Mouse (Mus musculus) forebrain, embryonic 14.5 days (tissue): ENCODE data around the gene Gpr132. TPM values are rescaled to one million over a fixed set of nuclear protein-coding genes. Genes with fewer than 3 reads are reported as not detected.

Experiments used
- ATAC-seq: fragments of 200-750 bp; cut with Nextera tagmentation; 2 replicates; pipeline ENCODE4 v1.8.0; 2017; ENCODE audit warnings: mild to moderate bottlenecking, moderate library complexity
- DNase-seq: peaks from one replicate; pipeline ENCODE4 v3.0.0-alpha.2; 2015; ENCODE audit warnings: low spot score
- H3K27ac ChIP-seq: fragments of 300-500 bp; sonication (generic); 2 replicates; pipeline ENCODE4 v1.5.1; 2014; ENCODE audit warnings: low read depth, mild to moderate bottlenecking, control low read depth, low read length, moderate library complexity
- H3K27me3 ChIP-seq: fragments of 300-500 bp; sonication (generic); replicated peaks from 2 replicates; pipeline ENCODE4 v1.6.1; 2014; ENCODE audit warnings: low read length, control low read depth, mixed read lengths; ENCODE audit not compliant: control insufficient read depth, insufficient read depth
- H3K36me3 ChIP-seq: fragments of 300-500 bp; sonication (generic); 2 replicates; pipeline ENCODE4 v1.6.1; 2014; ENCODE audit warnings: low read length, control low read depth; ENCODE audit not compliant: control insufficient read depth, insufficient read depth
- H3K4me1 ChIP-seq: fragments of 300-500 bp; sonication (generic); 2 replicates; pipeline ENCODE4 v1.6.1; 2014; ENCODE audit warnings: antibody characterized with exemption, low read length, control low read depth; ENCODE audit not compliant: control insufficient read depth, insufficient read depth
- H3K4me2 ChIP-seq: fragments of 300-500 bp; sonication (generic); 2 replicates; pipeline ENCODE4 v1.6.1; 2014; ENCODE audit warnings: mild to moderate bottlenecking, control low read depth, low read length
- H3K4me3 ChIP-seq: fragments of 300-500 bp; sonication (generic); 2 replicates; pipeline ENCODE4 v1.5.1; 2014; ENCODE audit warnings: low read depth, low read length, control low read depth
- H3K9ac ChIP-seq: fragments of 300-500 bp; sonication (generic); 2 replicates; pipeline ENCODE4 v1.6.1; 2014; ENCODE audit warnings: mild to moderate bottlenecking, low read length, control low read depth, moderate library complexity
- H3K9me3 ChIP-seq: fragments of 300-500 bp; sonication (generic); replicated peaks from 2 replicates; pipeline ENCODE4 v1.6.1; 2016; ENCODE audit warnings: low read length, control low read depth, mixed read lengths; ENCODE audit not compliant: control insufficient read depth
- WGBS: fragments of 180-500 bp; shearing (Covaris S2); extraction: QIAGEN DNeasy Blood & Tissue Kit; methylation state at CpG from one replicate; pipeline ENCODE4 v1.1.7; 2014; 5-methylcytosine and 5-hydroxymethylcytosine counted together
- polyA plus RNA-seq: library from polyadenylated mRNA; unstranded; fragments of >200 nt; fragmentation: Nextera tagmentation; extraction: Ambion mirVana; gene quantifications from 2 replicates; pipeline ENCODE4 v1.2.1, GENCODE M21; 2014

Gpr132 gene
- polyA plus RNA-seq, 1 experiment from 2014 or later = not detected

DNA sequence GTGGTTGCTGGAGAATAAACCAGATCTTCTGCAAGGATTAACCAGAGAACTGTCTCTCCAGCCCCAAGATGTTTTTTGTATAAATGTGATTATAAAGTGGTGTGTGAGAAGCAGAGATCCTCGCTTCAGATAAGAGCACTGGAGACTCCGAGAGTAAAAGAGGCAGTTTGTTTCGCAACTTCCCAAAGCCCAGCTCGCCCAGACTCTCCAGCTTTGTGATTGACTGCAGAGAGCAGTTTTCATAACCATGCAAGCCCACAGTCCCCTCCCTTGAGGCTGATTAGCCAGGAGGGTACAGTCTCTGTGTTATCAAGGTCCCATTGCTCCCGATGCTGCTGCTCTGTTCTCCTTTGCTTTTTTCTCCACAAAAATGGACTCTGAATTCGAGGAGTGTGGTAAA is 34.5 kb downstream of the Gpr132 start:
- Histone ChIP-seq H3K4me1 (peaks cover 11% of the 10 kb centered on the region), H3K9ac (no peak overlapping the region), H3K36me3 (peaks cover 13% of the 10 kb centered on the region), H3K27ac (no peak overlapping the region), H3K9me3 (no peaks in the 10 kb centered on the region), H3K4me3 (no peak overlapping the region), H3K27me3 (no peaks in the 10 kb centered on the region), H3K4me2 (no peak overlapping the region)
- DNase-seq (no peak), ATAC-seq (no peak)
- 86% methylated on average over 6 of the region's 6 CpGs for WGBS

DNA sequence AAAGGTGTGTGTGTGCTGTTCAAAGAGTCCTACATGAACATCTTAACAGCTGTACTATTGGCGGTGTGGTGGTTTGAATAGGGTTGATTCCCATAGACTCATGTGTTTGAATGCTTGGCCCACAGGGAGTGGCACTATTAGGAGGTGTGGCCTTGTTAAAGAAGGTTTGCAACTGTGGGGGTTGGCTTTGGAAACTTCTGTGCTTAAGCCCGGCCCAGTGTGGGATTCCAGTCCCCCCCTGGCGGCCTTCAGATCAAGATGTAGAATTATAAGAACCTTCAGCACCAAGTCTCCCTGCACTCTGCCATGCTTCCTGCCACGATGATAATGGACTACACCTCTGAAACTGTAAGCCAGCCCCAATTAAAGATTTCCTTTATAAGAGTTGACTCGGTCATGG is 35.6 kb downstream of the Gpr132 start:
- no peak overlapping the region for H3K27ac ChIP-seq
- no peak overlapping the region for H3K4me2 ChIP-seq
- ATAC-seq = no peak
- peaks cover 18% of the 10 kb centered on the region for H3K36me3 ChIP-seq
- no peak overlapping the region for H3K4me3 ChIP-seq
- H3K9ac ChIP-seq = no peak overlapping the region
- DNase-seq = no peak
- 96% methylated on average over 5 of the region's 5 CpGs for WGBS
- no peaks in the 10 kb centered on the region for H3K27me3 ChIP-seq
- peaks cover 20% of the 10 kb centered on the region for H3K4me1 ChIP-seq
- H3K9me3 ChIP-seq = no peaks in the 10 kb centered on the region

- no peak for ATAC-seq
Observed at GRCm38 (mm10) chr12:112830570-112830969, 37.5 kb downstream of the Gpr132 start.

DNA sequence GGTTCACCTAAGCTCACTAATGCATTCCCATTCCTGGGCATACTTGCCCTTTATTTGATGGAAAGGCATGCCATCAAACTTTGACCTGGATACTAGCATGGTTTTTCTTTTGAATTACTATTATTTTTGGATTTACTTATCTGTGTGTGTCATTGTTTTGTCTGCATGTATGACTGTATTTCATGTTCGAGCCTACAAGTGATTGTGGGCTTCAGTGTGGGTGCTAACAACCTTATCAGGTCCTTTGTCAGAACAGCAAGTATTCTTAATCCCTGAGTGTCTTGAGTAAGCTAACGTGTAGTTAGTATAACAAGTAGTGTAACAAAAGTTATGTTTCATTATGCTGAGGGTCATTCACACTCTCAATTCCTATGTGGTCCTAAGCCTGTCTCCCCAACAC is 37.9 kb downstream of the Gpr132 start:
- peak overlapping the region; percentile 63 for H3K27ac ChIP-seq
- no peak for ATAC-seq
- WGBS = 29% methylated on average over 2 of the region's 2 CpGs

More at GRCm38 (mm10) chr12:112830570-112830969, 37.5 kb downstream of the Gpr132 start:
- peak overlapping the region; percentile 69 for H3K4me2 ChIP-seq
- no peaks in the 10 kb centered on the region for H3K27me3 ChIP-seq
- no peak overlapping the region for H3K27ac ChIP-seq
- peaks cover 36% of the 10 kb centered on the region for H3K36me3 ChIP-seq
- peak overlapping the region; percentile 95 for H3K4me3 ChIP-seq
- H3K9me3 ChIP-seq = no peaks in the 10 kb centered on the region
- WGBS = 85% methylated on average over 3 of the region's 3 CpGs
- no peak for DNase-seq
- H3K9ac ChIP-seq = peak overlapping the region; percentile 81
- H3K4me1 ChIP-seq = peaks cover 33% of the 10 kb centered on the region

GRCm38 (mm10) chr12:112829244-112829864 is 38.7 kb downstream of the Gpr132 start, which contains the start of gene Cdca4:
Gene Cdca4 (minus strand): TSS chr12:112829423.
- Histone ChIP-seq H3K36me3 (peaks cover 45% of the 10 kb centered on the region), H3K27me3 (no peaks in the 10 kb centered on the region), H3K4me2 (peak within 1 kb of the TSS; percentile 69), H3K9ac (peak within 1 kb of the TSS; percentile 99), H3K4me3 (peak within 1 kb of the TSS; percentile 95), H3K4me1 (peaks cover 33% of the 10 kb centered on the region), H3K27ac (peak within 1 kb of the TSS; percentile 93), H3K9me3 (no peaks in the 10 kb centered on the region)
- DNase-seq = peak; percentile 98
- WGBS = under 1% methylated on average over 60 of the region's 72 CpGs
- ATAC-seq = peak; percentile 98

More for the DNA sequence above, 37.9 kb downstream of the Gpr132 start:
- Histone ChIP-seq H3K9ac (peak overlapping the region; percentile 81), H3K27me3 (no peaks in the 10 kb centered on the region), H3K4me3 (peak overlapping the region; percentile 95), H3K9me3 (no peaks in the 10 kb centered on the region), H3K36me3 (peaks cover 38% of the 10 kb centered on the region), H3K4me1 (peaks cover 33% of the 10 kb centered on the region), H3K4me2 (peak overlapping the region; percentile 69)
- no peak for DNase-seq

DNA sequence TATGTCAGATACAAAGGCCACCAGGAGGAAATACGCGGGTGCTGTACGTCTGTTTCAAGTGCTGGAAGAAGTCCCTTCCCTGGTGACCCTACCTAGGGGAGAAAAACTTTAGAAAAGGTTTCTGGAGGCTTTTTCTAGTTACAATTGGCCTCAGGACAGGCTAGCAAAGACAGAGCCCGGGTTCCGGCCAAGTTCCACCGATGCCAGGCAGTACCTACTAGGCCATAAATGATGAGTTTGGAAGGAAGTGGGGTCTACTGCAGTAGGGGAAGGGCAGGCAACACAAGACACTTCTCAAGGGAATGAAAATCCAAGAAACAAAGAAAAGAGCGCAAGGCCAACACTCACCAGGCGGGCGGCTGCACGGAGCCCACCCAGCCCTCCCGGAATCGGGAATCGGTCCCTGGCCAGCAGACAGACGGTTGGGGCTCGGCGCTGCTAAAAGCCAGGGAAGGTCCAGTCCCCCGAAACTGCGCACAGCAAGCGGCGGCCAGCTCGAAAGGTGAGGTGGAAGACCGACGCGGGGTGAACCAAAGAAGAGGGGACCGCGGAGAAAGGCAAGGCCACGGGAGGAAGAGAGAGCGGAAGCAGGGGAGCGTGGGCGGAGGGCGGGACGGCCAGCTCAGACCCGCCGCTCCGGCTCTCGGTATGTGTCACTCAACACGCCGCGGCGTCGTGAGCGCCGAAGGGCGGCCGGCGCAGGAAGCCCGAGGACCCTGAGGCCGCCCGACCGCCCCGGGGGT is 39.4 kb downstream of the Gpr132 start:
- Histone ChIP-seq H3K9ac (peak overlapping the region; percentile 99), H3K9me3 (no peaks in the 10 kb centered on the region), H3K4me2 (peak overlapping the region; percentile 64), H3K4me3 (peak overlapping the region; percentile 95), H3K4me1 (peaks cover 36% of the 10 kb centered on the region), H3K27ac (peak overlapping the region; percentile 93), H3K36me3 (peaks cover 52% of the 10 kb centered on the region), H3K27me3 (no peaks in the 10 kb centered on the region)
- DNase-seq = no peak
- peak; percentile 83 for ATAC-seq
- under 1% methylated on average over 43 of the region's 51 CpGs for WGBS

- 87% methylated on average over 5 of the region's 5 CpGs for WGBS
- Histone ChIP-seq H3K4me2 (peak overlapping the region; percentile 64; the same call in 1 of the 2 replicates), H3K4me3 (no peak overlapping the region), H3K4me1 (peaks cover 34% of the 10 kb centered on the region), H3K27me3 (no peaks in the 10 kb centered on the region), H3K9me3 (no peaks in the 10 kb centered on the region), H3K27ac (peak overlapping the region; percentile 21; the same call in 1 of the 2 replicates), H3K36me3 (peaks cover 53% of the 10 kb centered on the region), H3K9ac (peak overlapping the region; percentile 10; the same call in 1 of the 2 replicates)
- no peak for DNase-seq
- ATAC-seq = no peak
Observed at GRCm38 (mm10) chr12:112825901-112826300, 42.1 kb downstream of the Gpr132 start.

DNA sequence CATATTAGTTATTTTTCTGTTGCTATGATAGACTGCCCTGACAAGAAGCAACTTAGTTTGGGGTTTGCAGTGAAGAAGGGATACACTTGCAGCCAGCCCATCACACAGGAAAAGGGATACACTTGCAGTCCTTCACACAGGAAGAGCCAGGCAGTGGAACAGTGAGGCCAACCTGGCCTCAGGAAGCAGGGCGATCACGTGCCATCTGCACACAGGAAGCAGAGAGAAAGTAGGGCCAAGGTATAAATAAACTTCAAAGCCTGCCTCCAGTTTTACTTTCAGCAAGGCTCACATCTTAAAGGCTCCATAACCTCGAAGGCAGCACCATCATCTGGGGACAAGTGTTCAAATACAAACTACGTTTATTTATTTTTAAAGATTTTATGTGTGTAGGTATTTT is 44.8 kb downstream of the Gpr132 start:
- no peak overlapping the region for H3K27ac ChIP-seq
- H3K9me3 ChIP-seq = no peaks in the 10 kb centered on the region
- 88% methylated on average over 4 of the region's 4 CpGs for WGBS
- H3K36me3 ChIP-seq = peaks cover 80% of the 10 kb centered on the region
- peaks cover 25% of the 10 kb centered on the region for H3K4me1 ChIP-seq
- H3K4me3 ChIP-seq = no peak overlapping the region
- H3K27me3 ChIP-seq = no peaks in the 10 kb centered on the region
- no peak for ATAC-seq
- no peak overlapping the region for H3K4me2 ChIP-seq
- DNase-seq = no peak
- no peak overlapping the region for H3K9ac ChIP-seq

DNA sequence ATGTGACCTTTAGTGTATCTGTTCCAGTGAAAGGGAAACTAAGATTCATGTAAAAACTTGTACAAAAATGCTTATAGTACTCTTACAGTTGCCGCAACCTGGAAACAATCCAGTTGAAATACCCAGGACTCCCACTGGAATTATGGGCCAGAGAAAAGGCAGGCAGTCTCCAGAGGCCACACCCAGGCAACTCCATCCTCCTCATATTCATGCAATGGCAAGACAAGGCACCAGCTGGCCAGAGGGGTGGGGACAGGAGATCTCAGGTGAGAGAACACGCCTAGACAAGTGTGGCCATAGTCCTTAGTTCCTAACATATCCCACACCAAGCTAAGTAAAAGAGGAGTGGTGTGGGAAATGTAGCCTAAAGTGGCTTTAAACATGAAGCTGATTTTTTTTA is 45.4 kb downstream of the Gpr132 start:
- Histone ChIP-seq H3K4me1 (peaks cover 20% of the 10 kb centered on the region), H3K9ac (no peak overlapping the region), H3K9me3 (no peaks in the 10 kb centered on the region), H3K27me3 (no peaks in the 10 kb centered on the region), H3K27ac (no peak overlapping the region), H3K36me3 (peaks cover 82% of the 10 kb centered on the region), H3K4me2 (no peak overlapping the region), H3K4me3 (no peak overlapping the region)
- DNase-seq (no peak), ATAC-seq (no peak)
- 90% methylated on average over 2 of the region's 2 CpGs for WGBS
